32 mouse cellular contexts compared by ENCODE assay signal in genomic region chr17:29544064-29544463, GRCm38 (mm10). TPM values are rescaled to one million over a fixed set of nuclear protein-coding genes. Genes with fewer than 3 reads are reported as not detected.
A peak's percentile ranks its signal among the peaks of the same experiment; 100 is the strongest.
DNase-seq lines count a peak whose midpoint lies in the region; ATAC-seq and TF ChIP-seq lines count a peak whose summit lies in the region.
"Had no signal": no experiment of that assay in that cellular context is flagged by ENCODE, and none has a peak within 500 bp of the region (broad histone marks: within the 10 kb centered on the region; RNA-seq: fewer than 3 reads in every experiment).

No protein-coding gene starts in this region.

- TF ChIP-seq CTCF in heart, adult 2 months (IDR thresholded peaks at IDR 0.05), result peak; percentile 21; the same call in 1 of the 2 replicates
- TF ChIP-seq CTCF in liver, embryonic 14.5 days (IDR thresholded peaks at IDR 0.05; ENCODE audit: low read depth), result peak; percentile 14; the same call in 1 of the 2 replicates
- TF ChIP-seq CTCF in midbrain, postnatal 0 days (IDR thresholded peaks at IDR 0.05), result peak; percentile 14; the same call in 1 of the 2 replicates

- H3K36me3 ChIP-seq in heart, adult 2 months (ENCODE audit: control insufficient read depth, insufficient read depth, low read length), result no peaks in the 10 kb centered on the region
- H3K36me3 ChIP-seq in liver, embryonic 14.5 days (replicated peaks; ENCODE audit: control insufficient read depth, insufficient read depth, low read depth), result no peaks in the 10 kb centered on the region
- H3K36me3 ChIP-seq in liver, embryonic 12.5 days, result no peaks in the 10 kb centered on the region
- no peaks in the 10 kb centered on the region for H3K36me3 ChIP-seq in midbrain, postnatal 0 days (ENCODE audit: insufficient read depth, low read length)
- H3K36me3 ChIP-seq in midbrain, embryonic 16.5 days (ENCODE audit: control insufficient read depth, insufficient read depth, low read length), result no peaks in the 10 kb centered on the region
- H3K36me3 ChIP-seq: forebrain, embryonic 10.5 days; G1E; heart, embryonic 10.5 days; heart, embryonic 13.5 days had no signal

- DNase-seq in heart, adult 2 months, result no peak
- DNase-seq in heart, adult 8-10 months (ENCODE audit: low spot score), result no peak
- DNase-seq in liver, embryonic 14.5 days (ENCODE audit: low read depth in 3 of 3, low spot score in 3 of 3), result no peak
- no peak for DNase-seq in midbrain, postnatal 0 days (ENCODE audit: low spot score)
- DNase-seq in embryo, embryonic 10 days (ENCODE audit: low spot score), result no peak
- no peak for DNase-seq in right cerebral cortex, postnatal 14 days
- DNase-seq: adrenal gland, adult 8-10 months; adrenal gland, postnatal 25 days; cerebellum, adult 11-12 months; gastrocnemius, postnatal 14 days; heart, adult 11 months; heart, postnatal 14 days; heart, postnatal 4 days had no signal

- H3K27me3 ChIP-seq in heart, adult 2 months (ENCODE audit: control insufficient read depth, insufficient read depth, low read length), result no peaks in the 10 kb centered on the region
- no peaks in the 10 kb centered on the region for H3K27me3 ChIP-seq in liver, embryonic 14.5 days (ENCODE audit: control insufficient read depth, insufficient read depth, low read length)
- H3K27me3 ChIP-seq in liver, embryonic 12.5 days (replicated peaks), result no peaks in the 10 kb centered on the region
- H3K27me3 ChIP-seq in midbrain, postnatal 0 days (ENCODE audit: insufficient read depth, low read length), result no peaks in the 10 kb centered on the region
- H3K27me3 ChIP-seq in midbrain, embryonic 16.5 days (ENCODE audit: control insufficient read depth, insufficient read depth, low read depth, low read length), result no peaks in the 10 kb centered on the region
- H3K27me3 ChIP-seq: heart, embryonic 13.5 days had no signal

- no peak overlapping the region for H3K9ac ChIP-seq in heart, adult 2 months (ENCODE audit: low read depth, low read length)
- H3K9ac ChIP-seq in liver, embryonic 14.5 days (replicated peaks), result no peak overlapping the region
- H3K9ac ChIP-seq in liver, embryonic 12.5 days, result no peak overlapping the region
- H3K9ac ChIP-seq in midbrain, postnatal 0 days (replicated peaks; ENCODE audit: low read length, poor library complexity, severe bottlenecking), result no peak overlapping the region
- H3K9ac ChIP-seq in midbrain, embryonic 16.5 days (ENCODE audit: low read depth, low read length), result no peak overlapping the region
- H3K9ac ChIP-seq: forebrain, embryonic 13.5 days; heart, embryonic 13.5 days; hindbrain, embryonic 14.5 days had no signal

- no peaks in the 10 kb centered on the region for H3K9me3 ChIP-seq in liver, embryonic 14.5 days (ENCODE audit: control insufficient read depth, low read length)
- no peaks in the 10 kb centered on the region for H3K9me3 ChIP-seq in liver, embryonic 12.5 days (replicated peaks)
- no peaks in the 10 kb centered on the region for H3K9me3 ChIP-seq in midbrain, postnatal 0 days (ENCODE audit: low read length)
- no peaks in the 10 kb centered on the region for H3K9me3 ChIP-seq in midbrain, embryonic 16.5 days (replicated peaks; ENCODE audit: control insufficient read depth, low read length, poor library complexity, severe bottlenecking)
- H3K9me3 ChIP-seq: forebrain, embryonic 10.5 days; forebrain, embryonic 13.5 days; heart, embryonic 10.5 days; heart, embryonic 13.5 days had no signal

- ATAC-seq in liver, embryonic 14.5 days (ENCODE audit: insufficient read depth), result no peak
- no peak for ATAC-seq in liver, embryonic 12.5 days
- ATAC-seq in midbrain, postnatal 0 days (ENCODE audit: low FRiP score), result no peak
- ATAC-seq in midbrain, embryonic 16.5 days, result no peak
- ATAC-seq: activated CD4-positive, CD25-positive, alpha-beta regulatory T cell, adult 4 months; forebrain, embryonic 13.5 days; forebrain, embryonic 16.5 days; hindbrain, postnatal 0 days had no signal

- peaks cover 2% of the 10 kb centered on the region; the same call in 1 of the 2 replicates for H3K4me1 ChIP-seq in heart, adult 2 months (ENCODE audit: control insufficient read depth, insufficient read depth, low read length)
- no peaks in the 10 kb centered on the region; a peak in 1 of 4 replicates for H3K4me1 ChIP-seq in liver, embryonic 14.5 days (replicated peaks; ENCODE audit: control insufficient read depth in 2 of 2, insufficient read depth in 2 of 2, low read length in 1 of 2)
- H3K4me1 ChIP-seq in liver, embryonic 12.5 days, result peaks cover 4% of the 10 kb centered on the region
- no peaks in the 10 kb centered on the region for H3K4me1 ChIP-seq in midbrain, postnatal 0 days (ENCODE audit: insufficient read depth, low read length)
- no peaks in the 10 kb centered on the region for H3K4me1 ChIP-seq in midbrain, embryonic 16.5 days (ENCODE audit: control insufficient read depth, insufficient read depth, low read length)
- H3K4me1 ChIP-seq: forebrain, embryonic 13.5 days; heart, embryonic 10.5 days had no signal

- no peak overlapping the region for H3K27ac ChIP-seq in heart, adult 2 months
- no peak overlapping the region for H3K27ac ChIP-seq in liver, embryonic 14.5 days
- H3K27ac ChIP-seq in liver, embryonic 12.5 days, result no peak overlapping the region
- H3K27ac ChIP-seq in midbrain, postnatal 0 days (ENCODE audit: low read depth, low read length), result no peak overlapping the region
- H3K27ac ChIP-seq in midbrain, embryonic 16.5 days (ENCODE audit: low read length), result no peak overlapping the region
- H3K27ac ChIP-seq: forebrain, embryonic 10.5 days; forebrain, embryonic 13.5 days; heart, embryonic 10.5 days; heart, embryonic 13.5 days; hindbrain, embryonic 14.5 days; hindbrain, postnatal 0 days had no signal

- 87% methylated on average over 2 of the region's 2 CpGs for WGBS in heart, adult 2 months
- WGBS in liver, embryonic 14.5 days (ENCODE audit: insufficient replicate concordance), result 50% methylated on average over 2 of the region's 2 CpGs
- 63% methylated on average over 2 of the region's 2 CpGs for WGBS in liver, embryonic 12.5 days (ENCODE audit: insufficient replicate concordance)
- 74% methylated on average over 2 of the region's 2 CpGs for WGBS in midbrain, postnatal 0 days
- 72% methylated on average over 2 of the region's 2 CpGs for WGBS in midbrain, embryonic 16.5 days

- intact Hi-C loops in heart, adult 2 months (cut with DNase I), result no loop called here

- H3K4me3 ChIP-seq in heart, adult 2 months, result no peak overlapping the region
- no peak overlapping the region for H3K4me3 ChIP-seq in liver, embryonic 14.5 days (ENCODE audit: insufficient read depth in 1 of 2, low read depth in 2 of 2, low read length in 2 of 2)
- no peak overlapping the region for H3K4me3 ChIP-seq in liver, embryonic 12.5 days
- H3K4me3 ChIP-seq in midbrain, postnatal 0 days (ENCODE audit: low read depth, low read length), result no peak overlapping the region
- H3K4me3 ChIP-seq in midbrain, embryonic 16.5 days (ENCODE audit: low read depth, low read length), result no peak overlapping the region
- H3K4me3 ChIP-seq: forebrain, embryonic 10.5 days; forebrain, embryonic 13.5 days; heart, embryonic 10.5 days; heart, embryonic 13.5 days had no signal

- H3K79me2 ChIP-seq in heart, adult 2 months (replicated peaks; ENCODE audit: control insufficient read depth, insufficient read depth, low read length), result no peaks in the 10 kb centered on the region

- no peak for TF ChIP-seq EP300 in heart, adult 2 months (IDR thresholded peaks at IDR 0.05; ENCODE audit: insufficient read depth, low read depth, low read length)
- TF ChIP-seq EP300 in liver, embryonic 14.5 days (IDR thresholded peaks at IDR 0.05; ENCODE audit: low read depth), result no peak

- TF ChIP-seq POLR2A in heart, adult 2 months (IDR thresholded peaks at IDR 0.05; ENCODE audit: insufficient read depth, low read depth, low read length), result no peak

- H3K4me2 ChIP-seq in liver, embryonic 14.5 days (ENCODE audit: low read depth), result no peak overlapping the region
- H3K4me2 ChIP-seq in liver, embryonic 12.5 days, result no peak overlapping the region
- no peak overlapping the region for H3K4me2 ChIP-seq in midbrain, postnatal 0 days (ENCODE audit: low read depth, low read length, poor library complexity, severe bottlenecking)
- H3K4me2 ChIP-seq in midbrain, embryonic 16.5 days (ENCODE audit: low read length), result no peak overlapping the region
- H3K4me2 ChIP-seq: forebrain, embryonic 13.5 days; heart, embryonic 13.5 days; hindbrain, embryonic 14.5 days had no signal

RNA-seq across cellular contexts. Expression of gene Gm17657, which starts 5.4 kb away (rescaled TPM):
- not detected for total RNA-seq in heart, adult 2 months (2021)
- polyA plus RNA-seq in heart, adult 2 months (2012; rRNA removed), result not detected in 2 replicates
- total RNA-seq in heart, adult 8-10 months (2022), result not detected
- not detected in 2 replicates for polyA plus RNA-seq in liver, embryonic 14.5 days (2012; rRNA removed)
- not detected in 2 replicates for polyA plus RNA-seq in liver, embryonic 14.5 days (2014; fragmentation: Nextera tagmentation; extraction: Ambion mirVana)
- polyA plus RNA-seq in liver, embryonic 12.5 days (2016; fragmentation: Nextera tagmentation; extraction: Ambion mirVana), result not detected in 2 replicates
- not detected in 2 replicates for total RNA-seq in midbrain, postnatal 0 days (2014; rRNA removed)
- not detected in 2 replicates for polyA plus RNA-seq in midbrain, postnatal 0 days (2015; fragmentation: Nextera tagmentation; extraction: Ambion mirVana)
- not detected in 2 replicates for polyA plus RNA-seq in midbrain, embryonic 16.5 days (2015; fragmentation: Nextera tagmentation; extraction: Ambion mirVana)
- total RNA-seq: adrenal gland, adult 8-10 months; adrenal gland, postnatal 25 days; gastrocnemius, adult 18-20 months; gastrocnemius, postnatal 14 days; gastrocnemius, postnatal 4 days; heart, postnatal 14 days; heart, postnatal 4 days; hindbrain, postnatal 0 days had no signal
- polyA plus RNA-seq: brain, embryonic 14.5 days; cortical plate, adult 2 months; embryonic facial prominence, embryonic 11.5 days; embryonic facial prominence, embryonic 14.5 days; forebrain, embryonic 10.5 days; forebrain, embryonic 13.5 days; forebrain, embryonic 16.5 days; G1E; heart, embryonic 10.5 days; heart, embryonic 13.5 days; heart, embryonic 16.5 days; hindbrain, embryonic 11.5 days; hindbrain, embryonic 14.5 days; hindbrain, postnatal 0 days had no signal

RNA-seq across cellular contexts. Expression of gene Tbc1d22b, which starts 5.5 kb away (rescaled TPM):
- 10 to 100 TPM; 12.8 to 13.8 TPM for total RNA-seq in heart, adult 2 months (2021)
- 15.3 and 16.9 TPM in 2 replicates for polyA plus RNA-seq in heart, adult 2 months (2012; rRNA removed)
- total RNA-seq in heart, adult 8-10 months (2022), result 10 to 100 TPM; 11.3 to 13.5 (median 11.9) TPM
- 3.3 and 3.6 TPM in 2 replicates for polyA plus RNA-seq in liver, embryonic 14.5 days (2012; rRNA removed)
- polyA plus RNA-seq in liver, embryonic 14.5 days (2014; fragmentation: Nextera tagmentation; extraction: Ambion mirVana), result 2.3 and 2.9 TPM in 2 replicates
- polyA plus RNA-seq in liver, embryonic 12.5 days (2016; fragmentation: Nextera tagmentation; extraction: Ambion mirVana), result 7.4 and 7.9 TPM in 2 replicates
- 47.3 and 52.0 TPM in 2 replicates for total RNA-seq in midbrain, postnatal 0 days (2014; rRNA removed)
- 30.7 and 31.7 TPM in 2 replicates for polyA plus RNA-seq in midbrain, postnatal 0 days (2015; fragmentation: Nextera tagmentation; extraction: Ambion mirVana)
- 29.5 and 32.2 TPM in 2 replicates for polyA plus RNA-seq in midbrain, embryonic 16.5 days (2015; fragmentation: Nextera tagmentation; extraction: Ambion mirVana)

RNA-seq across cellular contexts. Expression of gene Tmem217, which starts 8.1 kb away (rescaled TPM):
- not detected for total RNA-seq in heart, adult 2 months (2021)
- 0.47 TPM in 1 of 2 replicates, not detected in the other for polyA plus RNA-seq in heart, adult 2 months (2012; rRNA removed)
- not detected for total RNA-seq in heart, adult 8-10 months (2022)
- 0.09 TPM in 1 of 2 replicates, not detected in the other for polyA plus RNA-seq in liver, embryonic 14.5 days (2012; rRNA removed)
- polyA plus RNA-seq in liver, embryonic 14.5 days (2014; fragmentation: Nextera tagmentation; extraction: Ambion mirVana), result not detected in 2 replicates
- 0.67 and 0.68 TPM in 2 replicates for polyA plus RNA-seq in liver, embryonic 12.5 days (2016; fragmentation: Nextera tagmentation; extraction: Ambion mirVana)
- not detected in 2 replicates for total RNA-seq in midbrain, postnatal 0 days (2014; rRNA removed)
- 0.71 and 0.84 TPM in 2 replicates for polyA plus RNA-seq in midbrain, postnatal 0 days (2015; fragmentation: Nextera tagmentation; extraction: Ambion mirVana)
- 0.89 and 1.3 TPM in 2 replicates for polyA plus RNA-seq in midbrain, embryonic 16.5 days (2015; fragmentation: Nextera tagmentation; extraction: Ambion mirVana)
- total RNA-seq: gastrocnemius, adult 18-20 months; gastrocnemius, postnatal 14 days; gastrocnemius, postnatal 4 days; heart, postnatal 14 days; heart, postnatal 4 days; hindbrain, postnatal 0 days had no signal
- polyA plus RNA-seq: G1E had no signal

RNA-seq across cellular contexts. Expression of gene Pim1, which starts 53.5 kb away (rescaled TPM):
- 10 to 100 TPM; 17.2 to 20.5 TPM for total RNA-seq in heart, adult 2 months (2021)
- 24.6 and 27.9 TPM in 2 replicates for polyA plus RNA-seq in heart, adult 2 months (2012; rRNA removed)
- total RNA-seq in heart, adult 8-10 months (2022), result 10 to 100 TPM; 16.0 to 22.3 (median 17.4) TPM
- polyA plus RNA-seq in liver, embryonic 14.5 days (2012; rRNA removed), result 61.4 and 64.5 TPM in 2 replicates
- 60.4 and 69.9 TPM in 2 replicates for polyA plus RNA-seq in liver, embryonic 14.5 days (2014; fragmentation: Nextera tagmentation; extraction: Ambion mirVana)
- polyA plus RNA-seq in liver, embryonic 12.5 days (2016; fragmentation: Nextera tagmentation; extraction: Ambion mirVana), result 112 and 114 TPM in 2 replicates
- 8.3 and 10.9 TPM in 2 replicates for total RNA-seq in midbrain, postnatal 0 days (2014; rRNA removed)
- 10.6 and 12.7 TPM in 2 replicates for polyA plus RNA-seq in midbrain, postnatal 0 days (2015; fragmentation: Nextera tagmentation; extraction: Ambion mirVana)
- 7.3 and 7.6 TPM in 2 replicates for polyA plus RNA-seq in midbrain, embryonic 16.5 days (2015; fragmentation: Nextera tagmentation; extraction: Ambion mirVana)
